Mouse (Mus musculus) cerebellum, adult 2 months (tissue): ENCODE measurements around the gene Prrx2.

Experiments used
- CTCF ChIP-seq: fragments of 200-500 bp; IDR thresholded peaks from 2 replicates; pipeline ENCODE4 v1.5.1; 2011; ENCODE audit warnings: low read depth, mild to moderate bottlenecking, control low read depth, low read length, moderate library complexity, borderline replicate concordance; ENCODE audit not compliant: insufficient read depth
- POLR2A ChIP-seq: fragments of 200-500 bp; IDR thresholded peaks from 2 replicates; pipeline ENCODE4 v1.6.1; 2011; ENCODE audit warnings: low read length, control low read depth, borderline replicate concordance; ENCODE audit not compliant: insufficient read depth

- TF ChIP-seq CTCF (no peak), POLR2A (no peak)
These were observed 18.4 kb upstream of the Prrx2 start for GRCm38 (mm10) chr2:30816383-30816782.
